Mouse (Mus musculus) olfactory bulb, adult 2 months (tissue): Measurements from ENCODE around the gene Foxp1.

Experiments used
- CTCF ChIP-seq: fragments of 200-500 bp; IDR thresholded peaks from 2 replicates; pipeline ENCODE4 v1.5.1; 2012; ENCODE audit warnings: low read depth, mild to moderate bottlenecking, low read length, moderate library complexity; ENCODE audit not compliant: insufficient read depth
- POLR2A ChIP-seq: fragments of 200-500 bp; IDR thresholded peaks from 2 replicates; pipeline ENCODE4 v1.6.1; 2012; ENCODE audit warnings: mild to moderate bottlenecking, low read depth, low read length, moderate library complexity; ENCODE audit not compliant: insufficient read depth

- TF ChIP-seq POLR2A, result no peak
- TF ChIP-seq CTCF, result no peak
These were observed 542.1 kb downstream of the Foxp1 start for GRCm38 (mm10) chr6:98980432-98980831.
